Mouse (Mus musculus): ENCODE results near the gene Agbl3.

DNA sequence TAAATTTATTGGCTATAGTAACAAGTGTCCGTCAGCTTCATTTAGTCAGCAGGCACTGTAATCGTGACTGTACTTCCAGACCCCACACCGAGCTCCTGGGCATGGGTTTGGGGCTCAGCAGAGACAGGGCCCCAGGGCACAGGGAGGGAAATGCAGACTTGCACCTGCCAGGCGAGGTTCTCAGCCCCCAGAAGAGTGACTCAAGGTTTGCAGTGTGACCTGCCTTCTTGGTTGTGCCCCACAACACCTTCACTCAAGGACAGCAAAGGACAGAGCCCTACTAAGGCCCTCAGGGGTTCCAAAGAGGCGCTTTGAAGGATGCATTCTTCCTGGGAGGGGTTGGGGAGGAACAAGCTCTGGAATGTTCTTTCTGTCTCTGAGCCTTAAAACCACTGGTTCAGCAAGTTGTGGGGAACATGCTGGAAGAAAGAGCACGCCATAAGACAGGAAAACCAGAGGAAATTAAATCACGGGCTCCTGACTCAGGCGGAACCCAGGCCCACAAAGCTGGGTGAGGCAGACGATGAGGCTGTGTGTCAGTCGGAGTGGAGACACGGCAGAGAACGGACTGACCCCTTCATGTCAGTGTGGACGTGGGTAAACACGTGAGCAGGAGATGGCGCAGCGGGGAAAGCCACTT lies 99.0 kb downstream of the Agbl3 start:
- TF ChIP-seq POLR2A (IDR thresholded peaks at IDR 0.05; ENCODE audit: insufficient read depth, low read depth, low read length), result no peak
- no peak for TF ChIP-seq CTCF (IDR thresholded peaks at IDR 0.05; ENCODE audit: insufficient read depth, low read depth, low read length)
